Mouse (Mus musculus) granulocyte monocyte progenitor cell, adult 5-6 weeks (primary cell): ENCODE measurements around the gene Casc1. TPM values are rescaled to one million over a fixed set of nuclear protein-coding genes. Genes with fewer than 3 reads are reported as not detected.
"Not testable (repeated sequence)": the region's sequence is repeated elsewhere in the genome, so short reads cannot be mapped to it uniquely, and the experiment has no call there.

Source experiments
- ATAC-seq: replicated peaks from 2 replicates; pipeline ENCODE4 v1.8.0; 2016; ENCODE audit warnings: mild to moderate bottlenecking, moderate TSS enrichment, inconsistent platforms; ENCODE audit not compliant: poor library complexity, severe bottlenecking
- total RNA-seq, 2 experiments: library from RNA; stranded (forward) in 1 of 2; stranded (reverse) in 1 of 2; fragments of 200-712, 200-1000 nt in 1 of 2; fragments of >200 nt in 1 of 2; fragmentation: Nextera tagmentation in 1 of 2; gene quantifications; 2 replicates each; pipeline ENCODE4 v1.2.3; 2014 to 2017

Casc1 gene
- total RNA-seq, 2 experiments from 2014 or later, result not detected

- no peak for ATAC-seq
Measured at GRCm38 (mm10) chr6:145140706-145141105, 70.1 kb downstream of the Casc1 start.

- peak; percentile 76 for ATAC-seq
Measured at GRCm38 (mm10) chr6:145139776-145140475, 70.9 kb downstream of the Casc1 start.

- ATAC-seq, result no peak
Measured at GRCm38 (mm10) chr6:145139236-145139635, 71.6 kb downstream of the Casc1 start.

DNA sequence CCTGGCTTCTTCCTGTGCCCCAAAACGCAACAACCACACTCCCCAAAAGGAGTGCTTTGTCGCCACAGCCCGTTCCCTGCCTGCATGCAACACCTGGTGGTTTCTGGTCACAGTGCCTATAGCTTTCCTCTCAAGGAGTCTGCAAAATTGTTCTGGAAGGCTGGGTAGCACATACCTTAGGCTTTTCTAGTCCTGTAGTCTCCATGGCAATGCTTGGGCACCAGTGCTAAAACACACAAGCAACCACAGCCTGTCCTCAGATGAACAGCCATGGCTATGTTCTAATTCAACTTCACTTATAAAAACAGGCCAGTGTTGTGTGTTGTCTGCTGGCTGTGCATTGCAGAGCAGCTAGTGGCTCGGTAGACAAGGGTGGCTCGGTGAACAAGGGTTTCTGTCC is 74.0 kb downstream of the Casc1 start:
- no peak for ATAC-seq

DNA sequence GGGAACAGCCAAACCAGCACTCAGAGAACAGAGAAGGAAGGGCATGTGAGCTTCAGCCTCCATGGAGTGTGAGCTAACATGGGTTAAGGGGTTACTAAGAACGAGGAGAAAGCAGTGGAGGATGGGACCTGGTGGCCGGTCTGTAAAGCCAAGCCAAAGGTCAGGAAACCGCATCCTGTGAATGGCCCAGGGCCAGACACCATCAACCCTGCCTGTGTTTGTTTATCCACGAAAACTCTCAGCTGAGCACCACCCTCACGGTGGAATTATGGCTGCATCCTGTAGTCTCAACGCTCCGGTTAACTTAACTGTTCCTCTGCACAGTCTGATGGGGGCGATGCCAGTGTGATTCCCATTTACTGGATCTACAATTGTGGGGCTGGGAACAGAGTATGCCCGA is 75.0 kb downstream of the Casc1 start:
- no peak for ATAC-seq

DNA sequence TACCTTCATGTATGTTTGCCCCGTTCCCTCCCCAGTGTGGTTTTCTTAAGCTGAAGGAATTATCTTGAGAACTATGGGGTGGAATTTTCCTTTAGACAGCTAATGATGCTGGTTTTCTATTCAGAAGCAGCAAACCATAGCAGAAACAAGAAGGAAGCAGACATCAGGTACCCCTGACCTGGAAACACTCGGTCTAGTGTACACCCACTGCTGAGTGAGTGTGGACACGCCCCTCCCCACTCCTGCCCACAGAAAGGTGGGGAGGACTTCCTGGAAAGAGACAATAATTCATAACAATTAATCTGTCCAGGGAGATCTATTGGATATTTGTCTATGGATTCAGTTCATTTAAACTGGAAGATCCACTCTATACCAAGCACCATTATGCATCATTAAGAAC is 75.5 kb downstream of the Casc1 start:
- no peak for ATAC-seq

- ATAC-seq, result not testable (repeated sequence)
Measured at GRCm38 (mm10) chr6:145132969-145133368, 77.8 kb downstream of the Casc1 start.

DNA sequence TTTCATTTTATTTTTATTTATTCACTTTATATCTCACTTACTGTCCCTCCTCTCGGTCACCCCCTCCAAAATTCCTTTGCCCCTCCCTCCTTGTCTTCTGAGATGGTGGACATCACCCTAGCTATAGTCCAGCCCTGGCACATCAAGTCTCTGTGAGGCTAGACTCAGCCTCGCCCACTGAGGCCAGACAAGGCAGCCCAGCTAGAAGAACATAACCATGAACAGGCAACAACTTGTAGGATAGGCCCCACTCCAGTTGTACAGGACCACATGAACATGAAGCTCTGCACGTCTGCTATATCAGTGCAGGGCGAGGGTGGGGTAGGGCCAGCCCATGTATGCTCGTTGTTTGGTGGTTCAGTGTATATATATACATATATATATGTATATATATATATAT is 78.8 kb downstream of the Casc1 start:
- ATAC-seq, result no peak

DNA sequence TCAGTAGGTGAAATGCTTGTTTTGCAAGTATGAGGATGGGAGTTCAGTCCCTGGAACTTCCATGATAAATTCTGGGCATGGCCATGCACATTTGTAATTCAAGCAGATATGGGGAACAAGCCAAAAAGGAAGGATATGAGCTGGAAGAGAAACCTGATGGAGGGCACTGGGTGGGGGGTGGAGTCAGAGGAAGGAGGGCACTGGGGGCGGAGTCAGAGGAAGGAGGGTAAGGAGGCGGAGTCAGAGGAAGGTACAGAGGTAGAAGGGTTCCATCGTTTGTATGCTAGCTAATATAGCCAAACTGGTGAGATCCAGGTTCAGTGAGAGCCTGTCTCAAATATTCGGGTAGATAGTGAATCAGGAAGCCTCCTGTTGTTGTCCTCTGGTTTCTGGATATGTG is 81.2 kb downstream of the Casc1 start:
- ATAC-seq, result peak; percentile 62

DNA sequence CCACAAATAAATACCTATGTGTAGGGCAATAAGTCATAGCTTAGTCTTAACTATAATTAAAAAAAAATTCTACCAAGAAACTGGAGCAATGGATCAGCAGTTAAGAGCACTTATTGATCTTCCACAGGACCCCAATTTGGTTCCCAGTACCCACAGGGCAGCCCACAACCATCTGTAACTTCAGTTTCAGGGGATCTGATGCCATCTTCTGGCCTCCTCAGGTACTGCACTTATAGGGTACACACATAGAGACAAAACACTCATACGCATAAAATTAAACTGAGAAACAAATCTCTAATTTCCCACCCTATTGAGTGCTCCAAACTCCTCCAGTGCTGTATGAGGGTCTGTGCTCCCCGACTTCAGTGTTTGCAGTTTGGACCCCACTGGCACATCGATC is 83.2 kb downstream of the Casc1 start:
- ATAC-seq, result no peak

DNA sequence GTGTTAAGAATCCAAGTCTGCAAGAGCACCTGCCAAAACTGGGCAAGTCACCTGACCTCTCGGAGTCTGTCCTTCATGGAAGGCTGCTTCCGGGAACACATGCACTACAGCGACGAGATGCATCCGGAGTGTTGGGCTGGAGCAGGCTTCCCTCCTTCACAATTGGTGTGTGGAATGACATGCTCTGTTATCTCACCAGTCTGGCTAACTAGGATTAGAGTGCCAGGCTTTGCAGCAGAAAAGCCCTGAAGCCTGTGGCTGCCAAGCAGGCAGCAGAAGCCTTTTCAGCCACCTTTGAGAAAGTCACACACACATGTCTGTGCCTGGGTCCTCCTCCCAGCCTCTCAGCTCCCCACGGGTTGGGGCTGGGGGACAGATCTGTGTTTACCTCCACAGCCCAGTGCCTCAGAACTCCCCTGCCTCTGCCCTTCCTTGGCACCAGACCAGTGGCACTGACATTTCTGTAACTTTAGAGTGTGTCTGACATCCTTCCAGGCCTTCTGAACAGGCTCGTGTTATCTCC is 85.2 kb downstream of the Casc1 start:
- ATAC-seq, result no peak

Other genes starting within 250 kb of the Casc1 start
- 0.52 TPM in 1 of 2 replicates, not detected in the other for gene Bcat1, start 134.8 kb downstream of the Casc1 start, total RNA-seq (2014; fragmentation: Nextera tagmentation)
- gene Bcat1, start 134.8 kb downstream of the Casc1 start, total RNA-seq (2017), result 2.1 and 7.0 TPM in 2 replicates
- gene Lrmp, start 95.4 kb downstream of the Casc1 start, total RNA-seq (2014; fragmentation: Nextera tagmentation), result 64.7 and 94.7 TPM in 2 replicates
- 108 and 121 TPM in 2 replicates for gene Lrmp, start 95.4 kb downstream of the Casc1 start, total RNA-seq (2017)
- gene Etfrf1, start 129 bp upstream of the Casc1 start, total RNA-seq (2014; fragmentation: Nextera tagmentation), result 18.3 and 18.4 TPM in 2 replicates
- gene Etfrf1, start 129 bp upstream of the Casc1 start, total RNA-seq (2017), result 19.7 and 21.4 TPM in 2 replicates
- gene Kras, start 39.2 kb upstream of the Casc1 start, total RNA-seq (2014; fragmentation: Nextera tagmentation), result 23.1 and 47.7 TPM in 2 replicates
- gene Kras, start 39.2 kb upstream of the Casc1 start, total RNA-seq (2017), result 14.2 and 27.2 TPM in 2 replicates